Mouse (Mus musculus) stomach, embryonic 14.5 days (tissue): ENCODE results near the gene Vmn1r175. TPM values are rescaled to one million over a fixed set of nuclear protein-coding genes. Genes with fewer than 3 reads are reported as not detected.
"Not testable (repeated sequence)": the region's sequence is repeated elsewhere in the genome, so short reads cannot be mapped to it uniquely, and the experiment has no call there.

Experiments
- ATAC-seq: fragments of 200-750 bp; cut with Nextera tagmentation; 2 replicates; pipeline ENCODE4 v1.8.0; 2017; ENCODE audit warnings: low read depth, moderate TSS enrichment; ENCODE audit not compliant: insufficient number of reproducible peaks, insufficient read depth, low FRiP score
- H3K27ac ChIP-seq: fragments of 300-500 bp; sonication (generic); 2 replicates; pipeline ENCODE4 v1.5.1; 2014; ENCODE audit warnings: mild to moderate bottlenecking, low read length, moderate library complexity, mixed read lengths
- H3K27me3 ChIP-seq: fragments of 300-500 bp; sonication (generic); 2 replicates; pipeline ENCODE4 v1.6.1; 2014; ENCODE audit warnings: low read length, control low read depth, mixed read lengths; ENCODE audit not compliant: control insufficient read depth, insufficient read depth
- H3K36me3 ChIP-seq: fragments of 300-500 bp; sonication (generic); 2 replicates; pipeline ENCODE4 v1.6.1; 2014; ENCODE audit warnings: mild to moderate bottlenecking, control low read depth, low read length, moderate library complexity, mixed read lengths; ENCODE audit not compliant: control insufficient read depth, insufficient read depth
- H3K4me1 ChIP-seq: fragments of 300-500 bp; sonication (generic); 2 replicates; pipeline ENCODE4 v1.6.1; 2014; ENCODE audit warnings: low read length, control low read depth, mixed read lengths; ENCODE audit not compliant: control insufficient read depth, insufficient read depth
- H3K4me2 ChIP-seq: fragments of 300-500 bp; sonication (generic); replicated peaks from 2 replicates; pipeline ENCODE4 v1.6.1; 2014; ENCODE audit warnings: low read depth, low read length, control low read depth
- H3K4me3 ChIP-seq: fragments of 300-500 bp; sonication (generic); 2 replicates; pipeline ENCODE4 v1.5.1; 2014; ENCODE audit warnings: low read depth, low read length, control low read depth
- H3K9ac ChIP-seq: fragments of 300-500 bp; sonication (generic); replicated peaks from 2 replicates; pipeline ENCODE4 v1.6.1; 2014; ENCODE audit warnings: low read depth, mild to moderate bottlenecking, control low read depth, low read length, moderate library complexity, mixed read lengths
- H3K9me3 ChIP-seq: fragments of 300-500 bp; sonication (generic); 2 replicates; pipeline ENCODE4 v1.6.1; 2016; ENCODE audit warnings: low read depth, low read length, control low read depth; ENCODE audit not compliant: control insufficient read depth
- WGBS: fragments of 180-500 bp; shearing (Covaris S2); extraction: QIAGEN DNeasy Blood & Tissue Kit; methylation state at CpG from one replicate; pipeline ENCODE4 v1.1.7; 2014; 5-methylcytosine and 5-hydroxymethylcytosine counted together
- polyA plus RNA-seq: library from polyadenylated mRNA; unstranded; fragments of >200 nt; fragmentation: Nextera tagmentation; extraction: Ambion mirVana; gene quantifications from 2 replicates; pipeline ENCODE4 v1.2.1, GENCODE M21; 2014

The Vmn1r175 gene
- polyA plus RNA-seq = not detected in 2 replicates

DNA sequence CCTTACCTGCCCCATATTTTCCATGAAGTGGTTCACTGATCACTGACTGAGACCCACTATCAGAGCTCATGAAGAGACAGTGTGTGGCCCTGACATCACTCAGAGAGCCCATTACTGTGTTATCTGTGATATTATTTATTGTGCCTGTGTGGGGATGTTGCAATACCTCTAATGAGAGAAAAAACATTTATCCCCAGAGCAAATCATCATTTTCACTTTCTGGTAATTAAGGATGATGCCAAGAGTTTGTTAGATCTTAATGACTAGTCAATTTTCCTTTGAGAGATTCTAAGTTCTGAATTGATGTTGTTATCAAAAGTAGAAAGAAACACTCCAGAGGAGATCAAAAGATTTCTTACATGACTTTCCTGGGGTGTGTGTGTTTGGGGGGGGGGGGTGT is at the start of gene Vmn1r175:
TSS of gene Vmn1r175 (minus strand) at position 101 of the 400 bp plus-strand sequence.
- ATAC-seq, H3K27me3 ChIP-seq: not testable (repeated sequence)

GRCm38 (mm10) chr7:23837272-23837671 is 26.8 kb upstream of the Vmn1r175 start, which contains the start of gene Vmn1r176:
Gene Vmn1r176, minus strand, starts transcription at chr7:23837372.
- not testable (repeated sequence) for H3K36me3 ChIP-seq, H3K9me3 ChIP-seq, ATAC-seq, H3K4me1 ChIP-seq, H3K9ac ChIP-seq, H3K27me3 ChIP-seq, H3K27ac ChIP-seq, H3K4me3 ChIP-seq, H3K4me2 ChIP-seq
- WGBS = no CpG with 5 or more reads among the region's 1 CpGs

More for the DNA sequence above, at the start of gene Vmn1r175:
- H3K4me2 ChIP-seq, H3K36me3 ChIP-seq, H3K9ac ChIP-seq, H3K4me3 ChIP-seq, H3K4me1 ChIP-seq, H3K27ac ChIP-seq, H3K9me3 ChIP-seq: not testable (repeated sequence)

DNA sequence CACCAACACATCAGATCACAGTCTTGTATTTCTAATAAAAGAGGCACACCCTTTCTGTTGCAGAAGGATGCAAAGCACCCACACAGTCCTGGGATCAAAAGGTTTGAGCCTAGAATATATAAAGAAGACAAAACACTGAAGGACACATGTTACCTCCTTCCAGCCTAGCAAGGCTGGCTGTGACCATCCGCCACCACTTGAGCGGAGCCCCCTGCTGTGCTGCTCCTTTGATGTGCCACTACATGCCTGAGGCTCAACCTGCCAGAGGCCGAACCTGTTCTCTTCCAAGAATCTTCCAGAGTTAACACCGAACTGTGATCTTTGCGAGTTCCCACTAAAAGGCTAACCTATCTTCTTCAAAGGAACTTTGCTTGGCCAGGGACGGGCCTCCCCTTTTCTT is 25.9 kb downstream of the Vmn1r175 start:
- H3K27ac ChIP-seq = no peak overlapping the region
- H3K4me2 ChIP-seq = no peak overlapping the region
- no peaks in the 10 kb centered on the region for H3K36me3 ChIP-seq
- H3K4me3 ChIP-seq = no peak overlapping the region
- 76% methylated on average over 6 of the region's 6 CpGs for WGBS
- no peaks in the 10 kb centered on the region for H3K27me3 ChIP-seq
- no peak overlapping the region for H3K9ac ChIP-seq
- no peak for ATAC-seq
- H3K9me3 ChIP-seq = peaks cover 1% of the 10 kb centered on the region; the same call in 1 of the 2 replicates
- H3K4me1 ChIP-seq = no peaks in the 10 kb centered on the region

Other genes with a start within 250 kb of the Vmn1r175 start
- not detected in 2 replicates for gene Vmn1r169, start 235.1 kb downstream of the Vmn1r175 start, polyA plus RNA-seq
- not detected in 2 replicates for gene Vmn1r170, start 204.5 kb downstream of the Vmn1r175 start, polyA plus RNA-seq
- not detected in 2 replicates for gene Vmn1r171, start 179.9 kb downstream of the Vmn1r175 start, polyA plus RNA-seq
- not detected in 2 replicates for gene Vmn1r172, start 152.3 kb downstream of the Vmn1r175 start, polyA plus RNA-seq
- not detected in 2 replicates for gene Vmn1r173, start 109.9 kb downstream of the Vmn1r175 start, polyA plus RNA-seq
- not detected in 2 replicates for gene Vmn1r174, start 58.4 kb downstream of the Vmn1r175 start, polyA plus RNA-seq
- not detected in 2 replicates for gene Vmn1r176, start 26.7 kb upstream of the Vmn1r175 start, polyA plus RNA-seq
- gene Vmn1r177, start 55.8 kb upstream of the Vmn1r175 start, polyA plus RNA-seq = not detected in 2 replicates
- gene Vmn1r178, start 81.4 kb upstream of the Vmn1r175 start, polyA plus RNA-seq = not detected in 2 replicates
- not detected in 2 replicates for gene Vmn1r179, start 116.3 kb upstream of the Vmn1r175 start, polyA plus RNA-seq
- not detected in 2 replicates for gene Vmn1r180, start 140.0 kb upstream of the Vmn1r175 start, polyA plus RNA-seq
- not detected in 2 replicates for gene Vmn1r181, start 164.0 kb upstream of the Vmn1r175 start, polyA plus RNA-seq
- gene V1rd19, start 191.0 kb upstream of the Vmn1r175 start, polyA plus RNA-seq = not detected in 2 replicates
- not detected in 2 replicates for gene Vmn1r183, start 242.6 kb upstream of the Vmn1r175 start, polyA plus RNA-seq